Mouse (Mus musculus): ENCODE data around the gene Clic5.

Gene Clic5

DNA sequence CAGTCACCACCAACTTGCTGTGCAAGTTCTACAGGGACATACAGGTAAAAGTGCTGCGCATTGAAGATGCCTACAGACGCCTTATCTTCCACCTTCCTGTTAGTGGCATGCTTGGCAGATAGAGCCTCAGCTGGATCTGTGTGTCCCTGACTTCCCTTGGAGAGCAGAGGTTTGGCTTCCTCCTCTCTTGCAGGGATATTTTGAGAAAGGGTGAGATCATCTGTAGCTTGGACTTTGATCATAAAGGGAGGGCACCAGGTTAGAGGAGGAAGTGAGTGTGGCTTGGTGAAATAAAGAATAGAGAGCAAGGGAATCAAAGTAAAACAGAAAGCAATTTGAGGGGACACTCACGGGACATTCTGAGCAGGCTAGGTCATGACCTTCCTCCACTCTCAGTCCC, 4.6 kb downstream of the Clic5 start:
- DNase-seq (ENCODE audit: low spot score in 2 of 2): no peak

DNA sequence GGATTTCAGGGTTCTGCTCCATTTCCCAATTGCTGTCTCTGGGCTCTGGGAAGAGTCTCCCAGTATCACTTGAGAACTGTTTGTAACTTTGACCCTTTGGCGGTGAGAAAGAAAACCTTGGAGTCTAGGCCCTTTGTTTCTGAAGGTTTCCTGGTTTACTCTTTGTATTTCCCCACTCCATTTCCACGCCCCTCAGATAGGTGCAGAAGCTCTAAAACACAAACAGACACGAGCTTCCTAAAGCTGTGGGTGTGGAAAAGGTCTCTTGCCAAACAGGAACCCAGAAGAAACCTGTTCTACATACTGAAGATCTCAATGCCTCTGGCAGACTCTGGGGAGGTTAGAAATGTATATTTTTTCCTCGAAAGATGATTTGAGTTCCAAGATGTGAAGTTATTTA, 10.8 kb downstream of the Clic5 start:
- DNase-seq (ENCODE audit: low spot score in 2 of 2): no peak

DNA sequence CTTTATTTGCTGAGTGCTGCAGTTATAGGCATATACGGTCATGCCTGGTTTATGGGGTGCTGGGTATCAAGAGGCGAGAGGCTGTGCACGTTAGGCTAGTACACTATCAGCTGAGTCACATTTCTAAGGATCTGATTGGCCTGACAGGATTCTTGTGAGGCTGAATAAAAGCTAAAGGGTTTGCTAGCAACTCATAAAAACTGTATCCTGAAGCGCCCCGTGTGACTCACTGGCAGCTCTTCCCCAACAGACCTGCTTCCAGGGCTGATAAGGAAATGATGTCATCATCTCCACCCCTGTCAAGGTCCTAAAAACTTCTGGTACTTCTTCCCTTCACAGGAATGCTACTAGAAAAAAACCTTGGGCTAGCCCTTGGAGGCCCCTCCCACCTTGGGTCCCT, 14.6 kb downstream of the Clic5 start:
- DNase-seq (ENCODE audit: low spot score in 2 of 2): no peak

DNA sequence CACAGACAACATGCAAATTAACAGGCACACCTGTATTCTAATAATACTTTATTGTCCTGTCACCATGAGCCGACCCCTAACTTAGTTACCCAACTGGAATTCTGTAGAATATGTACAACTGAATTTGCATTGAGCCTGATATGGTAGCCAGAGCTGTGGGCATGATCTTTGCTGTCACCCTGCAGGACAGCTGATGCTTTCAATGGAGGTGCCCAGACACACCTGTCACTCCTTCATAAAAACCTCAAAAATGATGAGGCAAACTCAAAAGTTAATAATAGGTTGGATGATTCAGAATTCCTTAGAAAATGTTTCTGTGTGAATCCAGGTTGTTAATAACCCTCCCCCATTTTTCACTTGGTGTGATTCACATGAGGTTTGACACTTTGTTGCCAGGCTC, 16.4 kb downstream of the Clic5 start:
- no peak for DNase-seq (ENCODE audit: low spot score in 2 of 2)

DNA sequence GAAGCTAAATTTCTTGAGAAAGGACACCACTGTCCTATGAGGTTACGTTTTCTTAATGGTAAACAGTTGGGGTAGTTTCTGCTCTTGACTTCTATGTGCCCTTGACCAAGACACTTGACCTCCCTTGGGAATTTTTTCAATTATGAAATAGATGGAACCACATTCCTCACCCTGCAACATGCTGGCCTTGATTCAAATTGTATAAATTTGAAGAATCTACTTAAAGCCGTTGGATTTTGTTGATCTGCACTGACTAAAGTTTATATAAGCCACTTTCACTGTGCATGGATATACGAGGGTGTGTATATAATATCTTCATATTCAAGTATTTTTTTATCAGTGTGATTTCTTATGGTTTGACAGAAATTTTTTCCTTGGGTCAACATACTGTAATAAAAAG, 17.2 kb downstream of the Clic5 start:
- DNase-seq (ENCODE audit: low spot score in 2 of 2): no peak

DNA sequence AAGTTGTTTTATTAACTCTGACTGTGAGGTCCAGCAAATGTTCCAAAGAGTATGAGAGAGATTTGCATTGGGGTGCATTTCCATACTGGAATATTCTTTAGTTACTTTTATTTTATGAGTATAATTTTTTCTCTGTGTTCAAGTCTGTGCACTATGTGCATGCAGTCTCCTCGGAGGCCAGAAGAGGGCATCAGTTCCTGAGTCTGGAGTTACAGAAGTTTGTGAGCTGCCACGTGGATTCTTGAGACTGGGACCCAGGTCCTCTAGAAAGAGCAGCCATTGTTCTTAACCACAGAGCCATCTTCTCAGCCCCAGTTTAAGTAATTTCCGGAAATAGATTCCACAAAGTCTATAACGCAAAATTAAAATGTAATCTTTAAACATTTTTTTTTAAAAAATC, 20.5 kb downstream of the Clic5 start:
- no peak for DNase-seq (ENCODE audit: low spot score in 2 of 2)

DNA sequence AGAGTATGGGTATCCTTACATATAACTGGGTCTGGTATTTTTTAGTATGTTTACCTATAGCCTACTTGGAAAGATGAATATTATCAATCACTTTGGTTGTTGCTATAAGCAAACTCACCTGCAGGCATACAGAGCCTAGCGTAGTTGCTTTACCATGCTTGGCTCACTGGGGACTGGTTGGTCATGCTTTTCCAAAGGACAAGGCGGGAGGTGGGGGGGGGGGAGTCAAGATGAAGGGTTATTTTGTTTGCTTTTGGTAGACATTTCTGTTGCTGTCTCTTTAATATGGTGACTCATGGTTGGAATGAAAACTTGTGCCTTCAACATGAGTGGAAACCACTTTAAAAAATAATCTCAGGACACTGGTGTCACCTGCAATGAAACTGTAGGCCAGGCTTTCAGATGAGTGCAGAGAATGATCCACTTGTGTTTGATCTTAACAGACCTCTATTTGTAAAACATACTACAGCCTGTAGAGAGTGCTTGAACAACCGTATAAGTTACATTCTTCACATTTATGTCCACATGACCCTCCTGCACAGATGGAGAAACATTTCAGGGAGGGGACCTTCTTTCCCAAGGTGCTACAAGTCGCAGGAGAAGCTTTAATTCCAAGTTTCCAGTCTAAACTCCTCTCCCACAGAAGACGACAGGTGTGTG, 24.7 kb downstream of the Clic5 start:
- no peak for DNase-seq (ENCODE audit: low spot score in 2 of 2)

DNA sequence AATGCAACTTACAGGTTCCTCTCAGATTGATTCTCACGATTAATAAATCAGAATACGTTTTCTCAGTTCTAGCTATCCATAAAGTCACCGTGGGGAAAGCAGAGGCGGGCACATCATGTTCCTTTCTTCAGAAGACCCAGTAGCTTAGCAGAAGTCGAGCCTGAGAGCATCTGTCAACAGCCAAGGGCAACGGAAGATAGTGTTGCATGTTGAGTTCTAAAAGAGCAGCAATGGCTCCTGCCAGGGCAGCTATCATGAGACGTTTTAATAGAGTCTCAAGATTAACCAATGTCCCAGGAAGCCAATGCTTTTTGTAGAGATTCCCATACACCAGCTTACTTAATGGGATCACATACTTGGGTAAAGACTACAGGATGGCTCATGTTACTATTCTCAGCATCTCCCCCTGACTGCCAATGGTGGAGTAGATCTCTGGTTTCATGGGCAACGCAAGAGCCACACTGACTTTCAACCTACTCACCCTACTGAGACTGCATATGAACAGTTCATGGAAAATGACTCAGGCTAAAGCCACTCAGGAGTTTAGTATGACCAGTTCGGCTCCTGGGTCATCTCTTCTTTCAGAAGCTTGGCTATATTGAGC, 26.9 kb downstream of the Clic5 start:
- no peak for DNase-seq (ENCODE audit: low spot score in 2 of 2)

DNA sequence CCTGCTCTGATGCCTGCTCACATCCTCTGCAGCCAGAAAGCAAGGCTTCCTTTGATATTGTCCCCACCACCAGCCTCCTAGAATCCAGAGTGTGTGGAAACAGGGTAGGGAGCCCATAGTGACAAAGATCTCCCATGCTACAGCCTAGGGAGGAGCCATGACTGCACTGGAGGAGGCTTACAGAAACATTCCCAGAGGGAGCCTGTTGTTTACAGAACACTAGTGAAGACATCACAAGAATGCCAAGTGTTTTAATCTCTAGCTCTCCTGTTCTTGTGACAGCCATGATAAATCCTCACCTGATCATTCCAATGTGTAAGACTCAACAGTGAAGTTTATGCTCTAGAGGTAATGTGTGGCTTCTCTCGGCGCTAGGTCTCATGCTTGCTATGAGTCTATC, 28.8 kb downstream of the Clic5 start:
- DNase-seq (ENCODE audit: low spot score in 2 of 2): no peak

DNA sequence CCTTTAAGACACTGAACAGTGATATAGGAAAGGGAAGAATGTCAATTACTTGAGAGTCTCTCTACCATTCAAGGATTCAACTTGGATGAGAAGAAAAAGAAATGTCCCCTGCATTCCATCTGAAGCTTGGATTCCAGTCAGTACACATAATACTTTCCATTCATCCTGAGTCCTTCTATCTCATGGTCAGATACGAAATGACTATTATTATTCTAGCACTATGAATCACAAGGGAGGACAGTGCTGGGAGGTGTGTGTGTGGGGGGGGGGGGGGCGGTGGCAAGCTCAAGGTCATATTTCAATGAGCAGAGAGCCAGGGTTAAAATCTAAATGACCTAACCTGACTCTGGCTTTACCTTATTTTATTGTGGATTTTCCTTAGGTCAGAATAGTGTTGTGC, 31.6 kb downstream of the Clic5 start:
- no peak for DNase-seq (ENCODE audit: low spot score in 2 of 2)

DNA sequence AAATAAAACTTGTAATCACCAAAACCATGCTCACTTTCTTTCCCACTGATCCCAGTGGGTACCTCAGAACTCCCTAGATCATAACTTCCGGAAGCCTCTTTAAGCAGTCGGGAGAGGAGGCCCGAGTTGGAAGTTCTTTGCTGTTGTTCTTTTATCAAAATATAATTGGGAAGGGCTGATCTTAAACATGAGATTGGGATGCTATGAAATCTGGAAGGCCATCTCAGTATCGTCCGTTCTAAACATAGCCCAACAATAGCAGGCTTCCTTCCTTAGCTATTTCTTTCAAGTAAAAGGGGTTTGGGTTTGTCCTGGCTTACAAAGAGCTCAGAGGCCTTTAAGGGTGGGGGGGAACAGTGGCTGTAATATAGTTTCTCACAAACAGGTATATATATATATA, 40.0 kb downstream of the Clic5 start:
- no peak for DNase-seq (ENCODE audit: low spot score in 2 of 2)

DNA sequence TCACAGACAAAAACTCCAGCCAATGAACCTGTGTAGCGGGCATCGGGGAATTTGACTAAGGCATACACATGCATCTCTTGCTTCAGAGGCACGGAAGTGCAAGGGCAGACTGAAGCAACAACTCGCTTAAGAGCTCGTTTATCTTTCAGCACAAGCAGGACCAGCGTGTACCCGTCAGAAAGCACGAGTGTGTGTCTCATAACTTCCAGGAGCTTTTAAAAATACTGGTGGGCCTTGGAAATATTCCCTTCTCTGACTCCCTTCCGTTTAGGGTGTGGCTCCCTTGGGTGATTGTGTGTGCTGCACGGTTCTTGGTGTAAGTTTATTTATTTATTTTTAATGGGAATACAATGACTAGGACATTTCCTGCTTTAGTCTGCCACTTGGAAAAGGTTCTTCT, 41.7 kb downstream of the Clic5 start:
- no peak for DNase-seq (ENCODE audit: low spot score in 2 of 2)

DNA sequence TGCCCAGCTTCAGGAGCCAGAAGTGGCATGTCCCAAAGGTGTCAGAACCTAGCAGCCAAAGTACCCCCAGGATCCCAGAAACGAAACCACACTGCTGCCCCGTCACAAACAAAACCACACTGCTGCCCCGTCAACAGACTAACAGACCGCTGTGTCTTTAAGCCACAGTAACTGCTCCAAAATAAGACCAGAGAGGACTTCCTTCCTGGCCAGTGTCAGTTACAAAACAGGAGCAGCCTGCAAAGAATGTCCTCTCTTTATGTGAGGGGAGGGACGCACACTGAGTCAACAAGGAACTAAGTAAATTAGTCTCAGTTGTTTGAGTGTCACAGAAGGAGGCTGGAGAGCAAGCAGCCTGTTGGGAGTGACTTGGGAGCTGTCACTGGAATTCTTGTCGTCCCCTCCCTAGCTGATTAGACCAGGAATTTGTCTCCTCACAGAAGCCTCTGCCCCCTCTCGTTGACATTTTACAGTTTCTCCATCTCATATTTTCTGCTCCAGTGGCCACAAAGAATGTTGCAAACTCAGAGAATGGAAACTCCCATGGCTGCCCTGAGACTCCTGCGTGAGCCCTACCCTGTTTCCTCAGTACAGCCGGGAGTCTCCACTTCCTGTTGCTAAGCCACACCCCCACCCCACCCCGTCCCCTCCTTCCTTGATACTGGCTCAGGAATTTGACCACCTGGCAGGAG, 50.8 kb downstream of the Clic5 start:
- no peak for DNase-seq (ENCODE audit: low spot score in 2 of 2)

DNA sequence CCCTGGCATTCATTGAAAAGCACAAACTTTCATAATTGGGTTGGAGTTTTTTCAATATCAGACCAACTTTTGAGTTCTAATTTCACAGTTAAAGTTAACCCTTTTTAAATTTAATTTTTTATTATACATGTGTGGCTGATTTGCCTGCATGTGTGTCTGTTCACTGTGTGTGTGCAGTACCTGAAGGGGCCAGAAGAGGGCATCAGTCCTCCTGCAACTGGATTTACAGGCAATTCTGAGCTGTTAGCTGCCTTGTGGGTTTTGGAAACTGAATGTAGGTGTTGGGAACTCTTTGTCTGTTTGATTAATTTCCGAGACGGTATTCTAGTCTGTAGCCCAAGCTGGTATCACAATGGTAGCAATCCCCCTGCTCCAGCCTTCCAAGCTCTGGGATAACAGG, 52.4 kb downstream of the Clic5 start:
- DNase-seq (ENCODE audit: low spot score in 2 of 2): no peak

DNA sequence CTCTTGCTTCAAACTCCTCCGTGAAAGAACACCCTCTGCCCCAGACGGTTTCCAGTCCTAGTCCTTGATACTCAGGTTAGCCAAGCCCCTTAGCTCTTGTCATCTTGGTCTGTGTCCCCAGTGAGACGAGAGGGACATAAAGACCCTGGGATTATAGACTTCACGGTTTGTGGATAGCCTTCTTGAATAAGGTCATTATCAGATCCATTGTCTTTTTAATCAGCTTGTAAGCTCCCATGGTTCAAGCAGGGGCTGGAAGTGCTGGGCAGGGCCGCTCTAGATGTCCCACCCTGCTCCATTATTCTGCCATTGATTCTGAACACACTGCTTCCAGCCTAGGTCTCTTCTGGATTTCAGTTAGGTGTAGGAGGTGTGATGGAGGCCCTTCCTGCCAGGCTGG, 55.7 kb downstream of the Clic5 start:
- DNase-seq (ENCODE audit: low spot score in 2 of 2): no peak

DNA sequence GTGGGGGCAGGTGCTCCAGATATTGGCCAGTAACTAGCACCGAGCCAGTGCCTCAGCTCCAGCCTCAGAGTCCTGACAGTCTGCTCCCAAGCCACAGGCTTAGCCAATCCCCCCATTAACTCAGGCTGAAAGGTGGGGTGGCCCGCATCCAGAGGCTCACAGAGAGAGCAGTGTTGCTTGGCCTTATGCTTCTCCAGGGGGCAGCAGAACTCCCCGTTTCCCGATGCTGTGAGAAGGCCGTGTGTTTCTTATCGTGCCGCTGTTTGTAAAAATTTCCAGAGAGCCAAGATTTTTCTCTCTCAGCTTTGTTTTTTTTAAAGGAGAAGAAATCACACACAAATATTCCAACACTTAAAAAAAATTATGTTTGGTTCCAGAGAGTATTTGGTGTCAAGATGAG, 56.2 kb downstream of the Clic5 start:
- no peak for DNase-seq (ENCODE audit: low spot score in 2 of 2)

DNA sequence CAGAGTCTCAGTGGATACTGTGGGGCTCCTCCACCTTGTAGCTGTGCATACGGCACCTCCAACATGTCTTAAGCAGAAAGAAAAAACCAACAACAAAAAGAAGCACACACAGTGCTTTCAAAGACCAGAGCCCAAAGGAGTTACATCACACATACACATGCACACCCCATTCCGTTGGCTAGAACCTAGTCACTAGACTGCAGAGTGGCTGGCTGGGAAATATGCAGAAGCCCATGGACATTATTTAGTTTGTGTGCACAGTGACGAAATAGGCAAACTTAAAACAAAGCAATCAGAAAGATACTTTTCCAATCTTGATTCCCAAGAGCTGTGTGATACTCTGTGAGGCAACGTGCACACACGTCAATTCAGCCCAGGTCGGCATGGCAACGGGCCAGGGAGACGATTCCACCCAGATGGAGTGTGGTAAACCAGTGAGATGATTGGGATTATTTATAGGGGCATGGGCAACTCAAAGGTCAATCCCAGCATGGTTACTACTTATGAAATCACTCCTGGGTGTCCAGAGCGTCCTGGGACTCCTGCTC, 57.8 kb downstream of the Clic5 start:
- DNase-seq (ENCODE audit: low spot score in 2 of 2): no peak

DNA sequence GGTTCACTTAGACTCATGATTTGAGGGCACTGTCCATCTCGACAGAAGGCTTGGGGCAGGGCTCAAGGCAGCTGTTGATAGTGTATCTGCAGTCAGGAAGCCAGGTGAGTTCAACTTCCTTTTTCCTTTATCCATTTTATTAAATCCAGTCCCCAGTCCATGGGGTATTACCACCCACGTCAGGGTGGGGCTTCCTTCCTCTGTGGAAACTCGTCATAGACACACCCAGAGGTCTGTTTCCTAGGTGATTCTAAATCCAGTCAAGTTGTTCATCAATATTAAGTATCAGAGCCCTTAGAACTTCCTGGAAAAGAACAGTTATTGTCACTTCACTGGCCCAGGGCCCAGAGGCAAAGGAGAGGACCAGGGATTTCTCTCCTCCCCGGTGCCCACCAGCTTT, 61.2 kb downstream of the Clic5 start:
- no peak for DNase-seq (ENCODE audit: low spot score in 2 of 2)

DNA sequence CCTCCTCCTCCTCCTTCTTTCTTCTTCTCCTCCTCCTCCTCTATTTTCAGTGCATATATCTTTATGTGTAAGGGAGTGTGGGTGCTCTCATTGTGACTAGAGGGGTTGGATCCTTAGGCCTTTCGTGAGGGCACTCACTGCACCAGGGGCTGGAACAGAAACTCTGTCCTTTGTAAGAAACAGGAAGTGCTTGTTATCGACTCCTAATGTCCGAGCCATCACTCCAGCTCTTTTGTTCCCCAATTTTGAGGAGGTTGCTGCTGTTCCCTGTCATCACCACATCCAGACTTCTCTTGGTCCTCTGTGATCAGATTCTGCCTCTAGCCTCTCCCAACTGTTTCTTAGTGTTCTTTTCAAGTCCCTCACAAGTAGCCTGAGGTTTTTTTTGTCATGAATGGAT, 64.3 kb downstream of the Clic5 start:
- DNase-seq (ENCODE audit: low spot score in 2 of 2): no peak

DNA sequence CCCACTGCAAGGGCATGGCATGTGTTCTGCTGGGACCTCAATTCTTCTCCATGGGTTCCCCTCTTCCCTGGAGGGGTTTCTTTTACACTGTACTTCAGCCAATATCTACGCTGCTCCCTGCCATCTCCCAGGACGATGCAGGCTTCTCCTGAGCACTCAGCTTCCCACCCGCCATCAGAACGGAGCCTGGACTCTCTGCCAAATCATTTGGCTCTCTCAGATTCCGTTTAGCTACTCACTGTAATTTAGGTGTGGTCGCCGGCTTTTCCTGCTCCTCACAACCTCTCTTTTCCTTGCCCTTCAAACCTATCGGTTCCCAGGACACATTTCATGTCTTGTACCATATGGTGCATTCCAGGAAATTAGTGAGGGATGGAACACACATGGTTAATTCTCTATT, 66.3 kb downstream of the Clic5 start:
- DNase-seq (ENCODE audit: low spot score in 2 of 2): no peak

DNA sequence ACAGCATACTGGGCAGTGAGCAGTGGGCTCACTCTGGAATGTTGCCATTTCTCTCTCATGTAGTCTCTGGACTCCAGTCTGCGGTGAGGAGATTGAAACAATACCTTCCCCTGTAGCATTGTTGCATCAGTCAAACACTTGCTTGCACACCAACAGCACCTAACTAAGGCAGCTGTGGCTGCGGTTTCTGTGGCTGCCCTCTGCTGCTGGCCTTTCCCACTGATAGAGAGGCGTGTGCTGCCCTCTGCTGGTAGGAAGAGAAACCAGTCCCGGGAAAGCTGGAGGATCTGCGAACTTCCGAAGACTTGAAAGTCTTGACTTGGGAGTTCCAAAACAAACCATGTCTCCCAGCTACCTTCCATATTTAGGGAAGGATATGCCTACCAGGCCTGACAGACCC, 68.2 kb downstream of the Clic5 start:
- peak in 1 of 2 experiments; percentile 68 for DNase-seq (ENCODE audit: low spot score in 2 of 2)

DNA sequence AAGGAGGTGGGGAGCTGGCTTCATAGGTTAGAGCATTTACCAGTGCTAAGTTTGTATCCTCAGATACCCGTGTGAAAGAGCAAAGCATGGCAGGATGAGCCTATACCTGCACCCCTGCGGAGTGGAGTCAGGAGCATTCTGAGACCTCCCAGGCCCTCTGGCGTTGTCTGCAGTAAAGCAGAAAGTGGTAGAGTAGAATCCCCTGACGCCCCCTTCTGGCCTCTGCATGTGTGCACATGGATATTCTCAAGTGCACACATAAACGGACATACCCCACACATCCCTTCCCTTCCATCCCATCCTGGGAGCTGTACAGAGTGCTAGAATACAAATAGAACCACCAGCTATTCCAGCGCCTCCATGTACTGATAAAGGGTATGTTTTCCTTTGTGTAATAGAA, 70.9 kb downstream of the Clic5 start:
- no peak for DNase-seq (ENCODE audit: low spot score in 2 of 2)

DNA sequence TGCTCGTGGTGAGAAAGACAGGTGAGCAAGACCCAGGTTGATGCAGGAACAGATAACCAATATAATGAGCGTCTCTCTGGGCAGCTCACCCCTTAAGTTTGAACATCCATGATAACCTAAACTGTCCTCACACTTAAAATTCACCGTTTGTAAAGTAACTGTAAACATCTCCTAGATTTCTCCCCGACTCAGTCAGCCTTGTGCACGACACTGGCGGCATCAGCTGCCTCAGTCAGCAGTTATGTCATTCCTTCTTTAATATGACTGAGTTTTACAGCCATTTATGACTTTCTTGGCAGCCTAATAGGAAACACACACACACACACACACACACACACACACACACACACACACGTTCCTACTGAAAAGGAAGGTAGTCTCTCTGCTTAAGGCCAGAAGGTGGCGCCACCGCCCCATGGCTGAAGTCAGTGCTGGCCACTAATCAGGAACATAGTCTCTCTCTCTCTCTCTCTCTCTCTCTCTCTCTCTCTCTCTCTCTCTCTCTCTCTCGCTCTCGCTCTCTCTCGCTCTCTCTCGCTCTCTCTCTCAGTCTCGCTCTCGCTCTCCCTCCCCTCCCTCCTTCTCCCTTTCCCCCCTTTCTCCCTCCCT, 73.3 kb downstream of the Clic5 start:
- peak; percentile 41 to 58 for DNase-seq (ENCODE audit: low spot score in 2 of 2)

Data from frontal cortex, postnatal 10 days (tissue).